Mouse (Mus musculus): ENCODE measurements around the gene Il5ra. TPM values are rescaled to one million over a fixed set of nuclear protein-coding genes. Genes with fewer than 3 reads are reported as not detected.

Gene Il5ra
- polyA plus RNA-seq, 1 experiment from 2014 or later: not detected

DNA sequence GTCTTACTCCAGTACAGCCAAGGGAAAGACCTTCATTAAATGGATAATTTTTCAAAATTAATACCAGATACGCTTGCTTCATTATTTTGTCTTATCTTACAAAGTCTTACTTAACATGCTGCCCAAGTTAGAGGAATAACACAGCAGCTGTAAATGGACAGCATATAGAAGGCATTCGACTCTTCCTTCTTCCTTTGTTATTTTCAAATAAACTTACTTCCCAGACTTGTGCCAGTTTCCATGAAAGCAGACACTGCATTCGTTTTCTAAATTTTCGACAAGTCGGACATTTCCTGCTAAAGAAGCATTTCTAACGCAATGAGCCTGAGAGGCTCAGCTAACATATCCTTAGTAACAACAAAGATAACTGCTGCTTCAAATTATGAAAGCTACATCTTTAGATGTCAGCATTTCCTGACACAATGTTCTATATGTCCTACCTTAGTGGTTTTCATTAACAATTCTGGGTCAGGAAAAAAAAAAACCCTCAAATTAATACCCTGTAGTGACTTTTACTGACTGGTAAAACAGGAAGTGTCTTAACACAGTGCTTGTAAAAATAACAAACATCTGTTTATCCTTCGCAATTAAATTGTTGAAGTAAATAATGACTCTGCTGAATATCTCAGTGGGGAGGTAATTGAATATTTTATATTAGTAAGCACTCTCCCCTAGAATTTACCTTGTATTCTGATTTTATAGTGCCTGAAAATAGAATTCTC is 3.0 kb downstream of the Il5ra start:
- no peak overlapping the region for H3K9ac ChIP-seq (ENCODE audit: low read length)
- no peak overlapping the region for H3K27ac ChIP-seq (replicated peaks)
- WGBS: 58% methylated on average over 7 of the region's 7 CpGs
- H3K4me1 ChIP-seq (replicated peaks; ENCODE audit: control insufficient read depth, insufficient read depth): no peaks in the 10 kb centered on the region
- H3K4me3 ChIP-seq (ENCODE audit: low read depth, low read length): no peak overlapping the region
- H3K4me2 ChIP-seq (replicated peaks; ENCODE audit: low read depth): no peak overlapping the region
- TF ChIP-seq EP300 (optimal IDR thresholded peaks at IDR 0.05): no peak
- TF ChIP-seq CTCF (IDR thresholded peaks at IDR 0.05; ENCODE audit: low read depth): no peak
- H3K9me3 ChIP-seq (ENCODE audit: control insufficient read depth, low read length): no peaks in the 10 kb centered on the region
- H3K27me3 ChIP-seq (ENCODE audit: control insufficient read depth, insufficient read depth, low read length): no peaks in the 10 kb centered on the region
- no peaks in the 10 kb centered on the region for H3K36me3 ChIP-seq (ENCODE audit: control insufficient read depth, insufficient read depth, low read length)
- ATAC-seq (ENCODE audit: low FRiP score, low TSS enrichment) (no peak), DNase-seq (ENCODE audit: low spot score) (no peak)

GRCm38 (mm10) chr6:106743556-106744233 is 5.1 kb downstream of the Il5ra start:
- no peak overlapping the region for H3K9ac ChIP-seq (ENCODE audit: low read length)
- WGBS: 68% methylated on average over 7 of the region's 7 CpGs
- no peaks in the 10 kb centered on the region for H3K9me3 ChIP-seq (ENCODE audit: control insufficient read depth, low read length)
- DNase-seq (ENCODE audit: low spot score) (no peak), ATAC-seq (ENCODE audit: low FRiP score, low TSS enrichment) (no peak)
- H3K27me3 ChIP-seq (ENCODE audit: control insufficient read depth, insufficient read depth, low read length): no peaks in the 10 kb centered on the region
- H3K36me3 ChIP-seq (ENCODE audit: control insufficient read depth, insufficient read depth, low read length): no peaks in the 10 kb centered on the region
- no peak for TF ChIP-seq EP300 (optimal IDR thresholded peaks at IDR 0.05)
- no peak for TF ChIP-seq CTCF (IDR thresholded peaks at IDR 0.05; ENCODE audit: low read depth)
- H3K4me3 ChIP-seq (ENCODE audit: low read depth, low read length): no peak overlapping the region
- H3K27ac ChIP-seq (replicated peaks): no peak overlapping the region
- H3K4me2 ChIP-seq (replicated peaks; ENCODE audit: low read depth): no peak overlapping the region
- no peaks in the 10 kb centered on the region for H3K4me1 ChIP-seq (replicated peaks; ENCODE audit: control insufficient read depth, insufficient read depth)

DNA sequence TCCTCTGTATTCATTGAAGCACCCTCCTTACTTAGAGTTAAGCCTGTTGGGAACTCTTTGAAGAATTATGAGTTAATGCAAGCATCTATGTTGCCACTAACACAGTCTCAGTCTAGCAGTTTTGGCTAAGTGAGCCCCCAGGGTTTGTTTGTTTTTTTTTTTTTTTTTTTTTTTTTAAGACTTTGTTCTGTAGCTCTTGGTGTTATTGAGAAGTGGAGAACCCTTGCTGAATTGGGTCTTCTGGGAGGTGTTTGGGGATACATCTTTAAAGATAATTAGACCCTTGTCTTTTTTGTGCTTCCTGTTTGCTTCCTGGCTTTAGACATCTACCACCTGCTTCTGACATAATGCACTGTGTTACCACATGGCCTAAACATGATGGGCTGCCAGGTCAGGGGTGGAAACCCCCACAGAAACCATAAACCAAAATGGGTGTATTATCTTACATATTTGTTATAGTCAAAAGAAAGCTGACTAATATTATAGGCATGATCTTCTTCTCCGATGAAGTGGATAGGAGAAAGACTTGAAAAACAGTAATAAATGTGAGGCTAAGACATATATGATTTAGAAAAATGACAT is 8.5 kb downstream of the Il5ra start:
- TF ChIP-seq CTCF (IDR thresholded peaks at IDR 0.05; ENCODE audit: low read depth) (no peak), EP300 (optimal IDR thresholded peaks at IDR 0.05) (no peak)
- no peak for ATAC-seq (ENCODE audit: low FRiP score, low TSS enrichment)
- no peaks in the 10 kb centered on the region for H3K27me3 ChIP-seq (ENCODE audit: control insufficient read depth, insufficient read depth, low read length)
- H3K27ac ChIP-seq (replicated peaks): no peak overlapping the region
- H3K4me2 ChIP-seq (replicated peaks; ENCODE audit: low read depth): no peak overlapping the region
- no peak for DNase-seq (ENCODE audit: low spot score)
- H3K4me1 ChIP-seq (replicated peaks; ENCODE audit: control insufficient read depth, insufficient read depth): no peaks in the 10 kb centered on the region
- no peak overlapping the region for H3K9ac ChIP-seq (ENCODE audit: low read length)
- no peak overlapping the region for H3K4me3 ChIP-seq (ENCODE audit: low read depth, low read length)
- no peaks in the 10 kb centered on the region for H3K36me3 ChIP-seq (ENCODE audit: control insufficient read depth, insufficient read depth, low read length)
- WGBS: 75% methylated on average over 1 of the region's 1 CpGs
- H3K9me3 ChIP-seq (ENCODE audit: control insufficient read depth, low read length): no peaks in the 10 kb centered on the region

DNA sequence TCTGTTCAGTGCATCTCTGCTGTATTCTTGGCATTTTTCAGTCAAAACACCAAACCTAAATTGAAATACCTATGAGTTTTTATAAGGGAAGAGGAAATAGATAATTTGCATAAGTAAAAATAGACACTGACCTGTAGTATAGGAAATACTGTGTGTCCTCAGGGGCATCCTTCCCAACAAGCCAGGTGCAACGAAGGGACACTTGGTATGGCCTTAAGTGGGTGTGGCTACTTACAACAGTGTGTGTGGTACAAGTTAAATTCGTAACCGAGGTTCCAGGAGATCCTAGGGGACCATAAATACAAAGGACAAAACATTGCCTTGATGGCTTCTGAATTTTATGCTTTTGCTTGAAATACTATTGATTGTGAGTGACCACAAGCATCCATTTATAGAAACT is 10.6 kb downstream of the Il5ra start:
- H3K9ac ChIP-seq (ENCODE audit: low read length): no peak overlapping the region
- DNase-seq (ENCODE audit: low spot score) (no peak), ATAC-seq (ENCODE audit: low FRiP score, low TSS enrichment) (no peak)
- WGBS: 63% methylated on average over 3 of the region's 3 CpGs
- no peak for TF ChIP-seq CTCF (IDR thresholded peaks at IDR 0.05; ENCODE audit: low read depth)
- no peak for TF ChIP-seq EP300 (optimal IDR thresholded peaks at IDR 0.05)
- no peaks in the 10 kb centered on the region for H3K36me3 ChIP-seq (ENCODE audit: control insufficient read depth, insufficient read depth, low read length)
- H3K9me3 ChIP-seq (ENCODE audit: control insufficient read depth, low read length): no peaks in the 10 kb centered on the region
- H3K4me1 ChIP-seq (replicated peaks; ENCODE audit: control insufficient read depth, insufficient read depth): no peaks in the 10 kb centered on the region
- no peak overlapping the region for H3K4me3 ChIP-seq (ENCODE audit: low read depth, low read length)
- no peak overlapping the region for H3K27ac ChIP-seq (replicated peaks)
- H3K4me2 ChIP-seq (replicated peaks; ENCODE audit: low read depth): no peak overlapping the region
- H3K27me3 ChIP-seq (ENCODE audit: control insufficient read depth, insufficient read depth, low read length): no peaks in the 10 kb centered on the region

- 78% methylated on average over 4 of the region's 4 CpGs for WGBS
- H3K36me3 ChIP-seq (ENCODE audit: control insufficient read depth, insufficient read depth, low read length): no peaks in the 10 kb centered on the region
- TF ChIP-seq EP300 (optimal IDR thresholded peaks at IDR 0.05): no peak
- TF ChIP-seq CTCF (IDR thresholded peaks at IDR 0.05; ENCODE audit: low read depth): no peak
- DNase-seq (ENCODE audit: low spot score) (no peak), ATAC-seq (ENCODE audit: low FRiP score, low TSS enrichment) (no peak)
- no peaks in the 10 kb centered on the region for H3K9me3 ChIP-seq (ENCODE audit: control insufficient read depth, low read length)
- H3K4me1 ChIP-seq (replicated peaks; ENCODE audit: control insufficient read depth, insufficient read depth): no peaks in the 10 kb centered on the region
- H3K27me3 ChIP-seq (ENCODE audit: control insufficient read depth, insufficient read depth, low read length): no peaks in the 10 kb centered on the region
- no peak overlapping the region for H3K4me2 ChIP-seq (replicated peaks; ENCODE audit: low read depth)
- no peak overlapping the region for H3K27ac ChIP-seq (replicated peaks)
- no peak overlapping the region for H3K4me3 ChIP-seq (ENCODE audit: low read depth, low read length)
- no peak overlapping the region for H3K9ac ChIP-seq (ENCODE audit: low read length)
Observed at GRCm38 (mm10) chr6:106732563-106732962, 16.3 kb downstream of the Il5ra start.

Measured in stomach, postnatal 0 days (tissue).